Mouse (Mus musculus) B cell, adult 2 months (primary cell): Measurements from ENCODE around the gene Anapc15.

ENCODE experiments used
- DNase-seq, 2 experiments: peaks; one replicate each; pipeline ENCODE4 v3.0.0; 2022

Gene Anapc15

GRCm38 (mm10) chr7:101851689-101852088, 11.8 kb upstream of the Anapc15 start:
- no peak for DNase-seq

- no peak for DNase-seq
These were observed 10.7 kb upstream of the Anapc15 start for GRCm38 (mm10) chr7:101852846-101853245.

GRCm38 (mm10) chr7:101853816-101854215, 9.7 kb upstream of the Anapc15 start:
- no peak for DNase-seq

- DNase-seq = peak; percentile 14 to 19
These were observed 6.4 kb upstream of the Anapc15 start, which contains the start of gene Folr2 for GRCm38 (mm10) chr7:101857094-101857493. Gene Folr2 (minus strand): TSS chr7:101857194.

- DNase-seq = peak; percentile 16 to 24
These were observed 5.2 kb upstream of the Anapc15 start for GRCm38 (mm10) chr7:101858362-101858761.

- DNase-seq = no peak
These were observed 2.5 kb upstream of the Anapc15 start for GRCm38 (mm10) chr7:101860978-101861377.

GRCm38 (mm10) chr7:101862291-101862690, 1.2 kb upstream of the Anapc15 start:
- no peak for DNase-seq

- no peak for DNase-seq
These were observed 3.2 kb downstream of the Anapc15 start for GRCm38 (mm10) chr7:101866491-101867265.

GRCm38 (mm10) chr7:101867482-101867881, 4.0 kb downstream of the Anapc15 start:
- no peak for DNase-seq

- no peak for DNase-seq
These were observed 5.0 kb downstream of the Anapc15 start for GRCm38 (mm10) chr7:101868241-101869162.

- DNase-seq = no peak
These were observed 5.6 kb downstream of the Anapc15 start for GRCm38 (mm10) chr7:101869163-101869500.

GRCm38 (mm10) chr7:101870629-101871028, 7.1 kb downstream of the Anapc15 start, which contains the start of gene Folr1:
Gene Folr1 (minus strand): TSS chr7:101870788.
- DNase-seq = no peak

GRCm38 (mm10) chr7:101871296-101871695, 7.8 kb downstream of the Anapc15 start:
- DNase-seq = no peak

- no peak for DNase-seq
These were observed 12.5 kb downstream of the Anapc15 start for GRCm38 (mm10) chr7:101875978-101876377.

- no peak for DNase-seq
These were observed 17.3 kb downstream of the Anapc15 start for GRCm38 (mm10) chr7:101880855-101881254.

- DNase-seq = no peak
These were observed 19.1 kb downstream of the Anapc15 start for GRCm38 (mm10) chr7:101882413-101883154.

GRCm38 (mm10) chr7:101884160-101884559, 20.6 kb downstream of the Anapc15 start:
- DNase-seq = peak in 1 of 2 experiments; percentile 17

GRCm38 (mm10) chr7:101886274-101886673, 22.8 kb downstream of the Anapc15 start:
- DNase-seq = no peak

GRCm38 (mm10) chr7:101888460-101888859, 24.9 kb downstream of the Anapc15 start:
- DNase-seq = no peak

- DNase-seq = no peak
These were observed 32.2 kb downstream of the Anapc15 start for GRCm38 (mm10) chr7:101895695-101896094.

GRCm38 (mm10) chr7:101896104-101897066, 32.9 kb downstream of the Anapc15 start:
- peak; percentile 95 to 98 for DNase-seq
